Mouse (Mus musculus): Measurements from ENCODE around the gene Gm28510.
"Not testable (repeated sequence)": the region's sequence is repeated elsewhere in the genome, so short reads cannot be mapped to it uniquely, and the experiment has no call there.

The Gm28510 gene

DNA sequence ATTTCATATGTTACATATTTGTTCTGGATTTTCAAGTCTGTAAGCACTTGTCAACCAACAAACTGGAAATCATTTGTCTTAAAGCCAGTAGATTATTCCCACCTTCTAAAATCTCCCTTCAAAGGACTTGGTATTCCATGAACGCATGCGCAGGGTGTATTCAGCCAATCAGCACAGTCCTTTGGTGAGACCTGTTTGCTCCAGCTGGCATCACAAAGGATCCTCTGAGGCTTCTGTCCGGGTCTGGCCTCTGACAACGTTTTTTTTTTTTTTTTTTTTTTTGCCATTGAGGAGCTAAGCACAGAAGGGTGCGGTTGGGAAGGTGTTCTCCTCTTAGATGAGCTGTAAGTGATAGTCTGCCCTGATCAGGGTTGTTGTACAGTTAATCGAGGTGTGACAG, at the start of gene Gm28510:
Gm28510 (plus strand) TSS at position 301 of the 400 bp plus-strand sequence.
- DNase-seq (ENCODE audit: low read depth, low spot score), result not testable (repeated sequence)

Data from R1 (cell line).